36 mouse cellular contexts compared by ENCODE assay signal in the genomic region with DNA sequence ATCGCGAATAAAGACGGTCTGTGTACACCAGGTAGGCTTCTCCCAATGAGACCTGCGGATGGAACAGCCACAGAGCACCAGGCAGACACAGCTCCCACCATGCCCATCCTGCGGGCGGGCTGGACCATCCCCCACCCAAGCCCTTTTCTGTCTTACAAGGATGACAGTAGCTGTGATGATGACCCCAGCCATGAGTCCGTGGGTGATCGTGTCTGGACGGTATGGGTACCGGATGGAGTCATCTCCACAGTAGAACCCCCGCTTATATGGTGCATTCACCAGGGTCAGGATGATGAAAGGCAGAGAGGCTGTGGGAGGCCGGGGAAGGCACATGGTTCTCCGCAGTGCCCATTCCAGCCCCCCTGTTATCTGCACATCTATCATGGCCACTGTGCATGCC. TPM values are rescaled to one million over a fixed set of nuclear protein-coding genes. Genes with fewer than 3 reads are reported as not detected.
DNase-seq lines count a peak whose midpoint lies in the region; ATAC-seq lines count a peak whose summit lies in the region.
"Had no signal": no experiment of that assay in that cellular context is flagged by ENCODE, and none has a peak within 500 bp of the region (broad histone marks: within the 10 kb centered on the region; RNA-seq: fewer than 3 reads in every experiment).

No protein-coding gene starts in this region.

- no peak overlapping the region for H3K4me3 ChIP-seq in forebrain, embryonic 11.5 days (ENCODE audit: low read depth, low read length)
- no peak overlapping the region for H3K4me3 ChIP-seq in forebrain, embryonic 14.5 days (ENCODE audit: low read depth, low read length)
- H3K4me3 ChIP-seq: erythroblast, embryonic 14.5 days; gastrocnemius, adult 2 months; heart, adult 2 months; heart, embryonic 15.5 days; hindbrain, embryonic 12.5 days; limb, embryonic 13.5 days; liver, embryonic 13.5 days; megakaryocyte, embryonic 14.5 days; midbrain, embryonic 12.5 days; myocyte; neural tube, embryonic 12.5 days had no signal

- 94% methylated on average over 13 of the region's 13 CpGs for WGBS in forebrain, embryonic 11.5 days
- 93% methylated on average over 13 of the region's 13 CpGs for WGBS in forebrain, embryonic 14.5 days

- DNase-seq in forebrain, embryonic 11.5 days (ENCODE audit: low spot score) = peak; percentile 47
- DNase-seq in forebrain, embryonic 14.5 days (ENCODE audit: low spot score) = no peak
- peak; percentile 1 for DNase-seq in layer of hippocampus, adult 9-11 months
- DNase-seq in layer of hippocampus, adult 18-20 months (ENCODE audit: low spot score in 2 of 2) = no peak
- peak; percentile 1 for DNase-seq in urinary bladder, postnatal 25 days (ENCODE audit: low spot score)
- no peak for DNase-seq in urinary bladder, adult 2 months (ENCODE audit: low spot score)
- DNase-seq in adrenal gland, postnatal 36 days = no peak
- DNase-seq: adrenal gland, postnatal 10 days; gastrocnemius, adult 2 months; gastrocnemius, postnatal 36 days; heart, adult 2 months; kidney, adult 8-10 months; kidney, postnatal 10 days; liver, embryonic 13.5 days; lung, adult 18-20 months; right cerebral cortex, adult 18-20 months; thymus, postnatal 4 days had no signal

- H3K36me3 ChIP-seq in forebrain, embryonic 11.5 days (ENCODE audit: control insufficient read depth, insufficient read depth, low read length) = no peaks in the 10 kb centered on the region
- no peaks in the 10 kb centered on the region for H3K36me3 ChIP-seq in forebrain, embryonic 14.5 days (ENCODE audit: control insufficient read depth, insufficient read depth, low read length)
- H3K36me3 ChIP-seq: hindbrain, embryonic 12.5 days; midbrain, embryonic 12.5 days had no signal

- H3K9ac ChIP-seq in forebrain, embryonic 11.5 days (ENCODE audit: low read length) = no peak overlapping the region
- H3K9ac ChIP-seq in forebrain, embryonic 14.5 days (ENCODE audit: low read length) = no peak overlapping the region
- H3K9ac ChIP-seq: heart, embryonic 15.5 days; hindbrain, embryonic 12.5 days; limb, embryonic 13.5 days; liver, embryonic 13.5 days; midbrain, embryonic 12.5 days; neural tube, embryonic 12.5 days had no signal

- no peak overlapping the region for H3K27ac ChIP-seq in forebrain, embryonic 11.5 days (ENCODE audit: low read depth, low read length)
- H3K27ac ChIP-seq in forebrain, embryonic 14.5 days (ENCODE audit: low read depth, low read length) = no peak overlapping the region
- H3K27ac ChIP-seq: gastrocnemius, adult 2 months; heart, adult 2 months; heart, embryonic 15.5 days; hindbrain, embryonic 12.5 days; limb, embryonic 13.5 days; liver, embryonic 13.5 days; midbrain, embryonic 12.5 days; neural tube, embryonic 12.5 days had no signal

- peaks cover 7% of the 10 kb centered on the region; the same call in 1 of the 2 replicates for H3K4me1 ChIP-seq in forebrain, embryonic 11.5 days (replicated peaks; ENCODE audit: control insufficient read depth, insufficient read depth, low read length)
- peaks cover 7% of the 10 kb centered on the region; the same call in 1 of the 2 replicates for H3K4me1 ChIP-seq in forebrain, embryonic 14.5 days (ENCODE audit: control insufficient read depth, insufficient read depth, low read length)

- H3K27me3 ChIP-seq in forebrain, embryonic 11.5 days (ENCODE audit: control insufficient read depth, insufficient read depth, low read length) = no peaks in the 10 kb centered on the region
- no peaks in the 10 kb centered on the region for H3K27me3 ChIP-seq in forebrain, embryonic 14.5 days (replicated peaks; ENCODE audit: control insufficient read depth, insufficient read depth, low read length)
- H3K27me3 ChIP-seq: heart, embryonic 15.5 days; hindbrain, embryonic 12.5 days; limb, embryonic 13.5 days; neural tube, embryonic 12.5 days; Patski had no signal

- H3K4me2 ChIP-seq in forebrain, embryonic 11.5 days (ENCODE audit: low read depth, low read length, severe bottlenecking) = no peak overlapping the region
- H3K4me2 ChIP-seq in forebrain, embryonic 14.5 days (ENCODE audit: low read length) = no peak overlapping the region
- H3K4me2 ChIP-seq: heart, embryonic 15.5 days; hindbrain, embryonic 12.5 days; limb, embryonic 13.5 days; liver, embryonic 13.5 days; midbrain, embryonic 12.5 days; neural tube, embryonic 12.5 days had no signal

- no peaks in the 10 kb centered on the region for H3K9me3 ChIP-seq in forebrain, embryonic 11.5 days (ENCODE audit: control insufficient read depth, low read length)
- H3K9me3 ChIP-seq in forebrain, embryonic 14.5 days (replicated peaks; ENCODE audit: control insufficient read depth, low read length) = no peaks in the 10 kb centered on the region
- H3K9me3 ChIP-seq: heart, embryonic 15.5 days; hindbrain, embryonic 12.5 days; limb, embryonic 13.5 days; liver, embryonic 13.5 days; megakaryocyte, embryonic 14.5 days; midbrain, embryonic 12.5 days; neural tube, embryonic 12.5 days had no signal

- ATAC-seq in forebrain, embryonic 11.5 days (replicated peaks; ENCODE audit: low FRiP score) = no peak
- no peak for ATAC-seq in forebrain, embryonic 14.5 days
- ATAC-seq: forebrain, embryonic 16.5 days; lung, postnatal 0 days; Patski had no signal

RNA-seq across cellular contexts. Expression of a gene that starts 2.9 kb away (rescaled TPM):
- 14.2 and 15.6 TPM in 2 replicates for polyA plus RNA-seq in forebrain, embryonic 11.5 days (2014; fragmentation: Nextera tagmentation; extraction: Ambion mirVana)
- 9.4 and 12.5 TPM in 2 replicates for polyA plus RNA-seq in forebrain, embryonic 14.5 days (2014; fragmentation: Nextera tagmentation; extraction: Ambion mirVana)
- 1 to 10 TPM; 5.8 to 6.7 TPM for total RNA-seq in layer of hippocampus, adult 18-20 months (2021)
- 21.5 and 29.1 TPM in 2 replicates for polyA plus RNA-seq in urinary bladder, adult 2 months (2012; rRNA removed)
- total RNA-seq in adrenal gland, postnatal 36 days (2021) = 10 to 100 TPM; 20.2 to 38.2 TPM

RNA-seq across cellular contexts. Expression of a gene that starts 24.3 kb away (rescaled TPM):
- polyA plus RNA-seq in forebrain, embryonic 11.5 days (2014; fragmentation: Nextera tagmentation; extraction: Ambion mirVana) = 64.4 and 67.7 TPM in 2 replicates
- polyA plus RNA-seq in forebrain, embryonic 14.5 days (2014; fragmentation: Nextera tagmentation; extraction: Ambion mirVana) = 35.3 and 43.7 TPM in 2 replicates
- 10 to 100 TPM; 54.6 to 61.8 TPM for total RNA-seq in layer of hippocampus, adult 18-20 months (2021)
- polyA plus RNA-seq in urinary bladder, adult 2 months (2012; rRNA removed) = 54.3 and 59.5 TPM in 2 replicates
- total RNA-seq in adrenal gland, postnatal 36 days (2021) = 10 to 100 TPM; 30.4 to 33.4 TPM

RNA-seq across cellular contexts. Expression of a gene that starts 56.4 kb away (rescaled TPM):
- polyA plus RNA-seq in forebrain, embryonic 11.5 days (2014; fragmentation: Nextera tagmentation; extraction: Ambion mirVana) = not detected in 2 replicates
- polyA plus RNA-seq in forebrain, embryonic 14.5 days (2014; fragmentation: Nextera tagmentation; extraction: Ambion mirVana) = not detected in 2 replicates
- under 1 TPM in 1 of 2 experiments, not detected in 1; 0.79 TPM for total RNA-seq in layer of hippocampus, adult 18-20 months (2021)
- polyA plus RNA-seq in urinary bladder, adult 2 months (2012; rRNA removed) = not detected in 2 replicates
- total RNA-seq in adrenal gland, postnatal 36 days (2021) = not detected
- total RNA-seq: adrenal gland, postnatal 10 days; common myeloid progenitor, adult 5-6 weeks; gastrocnemius, adult 2 months; gastrocnemius, postnatal 36 days; heart, adult 2 months; heart, postnatal 25 days; layer of hippocampus, postnatal 10 days; MEL; midbrain, postnatal 0 days had no signal
- polyA plus RNA-seq: embryonic facial prominence, embryonic 14.5 days; erythroblast, embryonic 14.5 days; forebrain, embryonic 16.5 days; heart, embryonic 15.5 days; hindbrain, embryonic 12.5 days; large intestine, adult 2 months; limb, embryonic 13.5 days; liver, embryonic 13.5 days; lung, postnatal 0 days; midbrain, embryonic 12.5 days; midbrain, postnatal 0 days; myocyte; neural tube, embryonic 12.5 days; Patski; thymus, postnatal 0 days had no signal

Comparison
In these comparisons a context has a peak if more than half of its experiments do, and no peak if none do; other contexts are left out.
1. DNase-seq: peak in forebrain, embryonic 11.5 days (single experiment), layer of hippocampus, adult 9-11 months (single experiment) and urinary bladder, postnatal 25 days (single experiment); none in forebrain, embryonic 14.5 days (single experiment), layer of hippocampus, adult 18-20 months (0 of 2), urinary bladder, adult 2 months (single experiment) and adrenal gland, postnatal 36 days (0 of 2).